Mouse (Mus musculus) liver, embryonic 12.5 days (tissue): ENCODE results near the gene Pakap. TPM values are rescaled to one million over a fixed set of nuclear protein-coding genes. Genes with fewer than 3 reads are reported as not detected.

Experiments
- ATAC-seq: fragments of 200-750 bp; cut with Nextera tagmentation; 2 replicates; pipeline ENCODE4 v1.8.0; 2017; ENCODE audit warnings: moderate number of reproducible peaks, mild to moderate bottlenecking, moderate library complexity
- H3K27ac ChIP-seq: fragments of 300-500 bp; sonication (generic); 2 replicates; pipeline ENCODE4 v1.5.1; 2016; ENCODE audit warnings: mild to moderate bottlenecking
- H3K27me3 ChIP-seq: fragments of 300-500 bp; sonication (generic); replicated peaks from 2 replicates; pipeline ENCODE4 v1.6.1; 2016; ENCODE audit warnings: mild to moderate bottlenecking, moderate library complexity
- H3K36me3 ChIP-seq: fragments of 300-500 bp; sonication (generic); 2 replicates; pipeline ENCODE4 v1.6.1; 2016; ENCODE audit warnings: mild to moderate bottlenecking, moderate library complexity
- H3K4me1 ChIP-seq: fragments of 300-500 bp; sonication (generic); 2 replicates; pipeline ENCODE4 v1.6.1; 2016
- H3K4me2 ChIP-seq: fragments of 300-500 bp; sonication (generic); 2 replicates; pipeline ENCODE4 v1.6.1; 2016; ENCODE audit warnings: mild to moderate bottlenecking, moderate library complexity
- H3K4me3 ChIP-seq: fragments of 300-500 bp; sonication (generic); 2 replicates; pipeline ENCODE4 v1.5.1; 2016; ENCODE audit warnings: mild to moderate bottlenecking, moderate library complexity
- H3K9ac ChIP-seq: fragments of 300-500 bp; sonication (generic); 2 replicates; pipeline ENCODE4 v1.6.1; 2016; ENCODE audit warnings: mild to moderate bottlenecking, moderate library complexity
- H3K9me3 ChIP-seq: fragments of 300-500 bp; sonication (generic); replicated peaks from 2 replicates; pipeline ENCODE4 v1.6.1; 2016; ENCODE audit warnings: mild to moderate bottlenecking, moderate library complexity
- WGBS: fragments of 180-500 bp; shearing (Covaris S2); methylation state at CpG from one replicate; pipeline ENCODE4 v1.1.7; 2016; ENCODE audit not compliant: insufficient replicate concordance; 5-methylcytosine and 5-hydroxymethylcytosine counted together
- polyA plus RNA-seq: library from polyadenylated mRNA; unstranded; fragments of >200 nt; fragmentation: Nextera tagmentation; extraction: Ambion mirVana; gene quantifications from 2 replicates; pipeline ENCODE4 v1.2.1, GENCODE M21; 2016

Gene Pakap
- polyA plus RNA-seq, 1 experiment from 2014 or later: 2.1 TPM

DNA sequence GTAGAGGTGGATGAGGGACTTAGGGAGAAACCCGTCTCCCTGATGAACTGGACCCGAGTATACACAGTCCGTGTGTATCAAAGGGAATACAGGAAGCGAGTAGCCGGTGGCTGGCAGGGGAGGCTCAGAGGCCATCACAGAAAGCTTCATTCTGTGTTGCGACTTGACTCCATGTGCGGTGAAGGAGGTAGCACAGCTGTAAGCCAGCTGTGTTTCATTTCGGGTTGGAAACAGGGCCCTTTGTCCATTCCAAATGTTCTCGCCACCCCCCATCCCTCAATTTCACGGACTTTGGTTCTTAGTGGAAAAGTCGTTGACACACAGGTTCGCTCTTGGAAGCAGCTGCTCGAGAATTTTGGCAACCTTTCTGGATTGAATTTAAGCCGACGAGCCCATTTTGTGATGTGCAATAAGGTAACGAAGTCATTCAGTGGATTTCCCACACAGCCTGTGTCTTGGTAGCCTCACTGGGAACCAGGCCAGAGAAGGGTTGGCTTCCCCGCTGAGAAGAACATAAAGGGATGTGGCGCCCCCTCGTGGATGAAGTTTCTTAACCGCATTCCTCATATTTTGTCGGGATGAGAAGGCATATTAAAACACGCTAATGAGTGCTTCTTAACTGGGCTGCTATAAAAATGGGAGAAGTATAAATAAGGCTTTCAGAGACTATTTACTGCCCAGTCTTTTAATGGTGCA lies 39.4 kb downstream of the Pakap start:
- Histone ChIP-seq H3K27ac (no peak overlapping the region), H3K9me3 (no peaks in the 10 kb centered on the region), H3K4me1 (no peaks in the 10 kb centered on the region), H3K36me3 (no peaks in the 10 kb centered on the region), H3K9ac (no peak overlapping the region), H3K4me3 (no peak overlapping the region), H3K4me2 (no peak overlapping the region), H3K27me3 (no peaks in the 10 kb centered on the region)
- 50% methylated on average over 22 of the region's 22 CpGs for WGBS
- no peak for ATAC-seq

DNA sequence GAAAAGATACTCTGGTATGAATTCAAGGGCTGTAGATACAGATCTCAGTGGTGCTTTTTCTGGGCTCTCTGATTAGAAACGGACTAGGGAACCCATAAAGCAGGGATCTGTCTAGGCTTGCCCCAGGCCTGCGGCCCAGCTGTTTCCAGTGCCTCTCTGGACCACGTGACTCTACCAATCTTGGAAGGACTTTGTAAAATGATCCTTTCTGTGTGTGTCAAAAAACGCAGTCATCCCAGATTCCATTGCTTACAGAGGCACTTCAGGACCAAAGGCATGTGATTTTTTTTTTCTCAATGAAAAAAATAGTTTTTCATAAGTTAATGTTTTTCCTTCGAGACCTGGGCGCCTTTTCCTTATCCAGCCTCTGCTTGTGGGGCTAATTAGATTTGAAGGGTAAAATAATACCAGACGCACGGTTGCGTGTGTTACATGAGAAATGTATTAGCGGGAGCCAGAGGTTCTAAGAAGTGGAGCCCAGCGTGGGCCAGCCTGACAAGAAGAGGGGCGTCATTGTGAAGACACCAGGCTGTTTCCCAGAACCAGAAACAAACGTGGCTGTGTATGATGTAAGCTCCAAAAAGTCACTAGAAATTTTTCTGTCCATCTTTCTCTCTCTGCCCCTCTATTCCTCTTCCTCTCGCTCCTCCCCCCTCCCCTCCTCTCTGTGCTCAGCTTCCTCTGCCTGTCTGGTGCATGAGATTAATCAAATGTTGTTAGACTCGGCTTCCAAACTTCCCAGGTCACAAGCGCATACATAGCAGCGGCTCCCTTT lies 43.5 kb downstream of the Pakap start:
- Histone ChIP-seq H3K4me3 (no peak overlapping the region), H3K36me3 (no peaks in the 10 kb centered on the region), H3K9ac (no peak overlapping the region), H3K27ac (no peak overlapping the region), H3K27me3 (no peaks in the 10 kb centered on the region), H3K4me2 (no peak overlapping the region), H3K4me1 (no peaks in the 10 kb centered on the region), H3K9me3 (no peaks in the 10 kb centered on the region)
- WGBS: 56% methylated on average over 17 of the region's 17 CpGs
- no peak for ATAC-seq

DNA sequence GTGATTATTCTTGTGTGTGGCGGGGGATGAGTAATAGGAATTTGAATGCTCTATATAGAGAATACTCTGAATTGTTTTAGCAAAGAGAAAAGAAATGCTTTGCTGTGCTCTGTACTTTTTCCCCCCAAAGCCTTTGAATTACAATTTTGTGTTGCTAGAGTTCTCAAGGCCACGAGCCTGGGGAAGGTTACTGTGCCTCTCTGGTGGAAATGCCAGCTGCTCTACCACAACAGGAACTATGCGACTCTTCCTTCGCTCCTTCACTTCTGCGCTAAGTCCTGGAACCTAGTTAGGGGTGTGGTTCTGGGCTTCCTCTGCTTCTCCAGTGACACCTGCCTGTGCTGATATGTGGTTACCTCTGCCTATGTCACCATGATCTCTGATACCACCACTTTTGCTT lies 44.7 kb downstream of the Pakap start:
- no peak for ATAC-seq
- Histone ChIP-seq H3K27me3 (no peaks in the 10 kb centered on the region), H3K36me3 (no peaks in the 10 kb centered on the region), H3K9me3 (no peaks in the 10 kb centered on the region), H3K9ac (no peak overlapping the region), H3K27ac (no peak overlapping the region), H3K4me2 (no peak overlapping the region), H3K4me1 (no peaks in the 10 kb centered on the region), H3K4me3 (no peak overlapping the region)
- WGBS: 49% methylated on average over 5 of the region's 5 CpGs

DNA sequence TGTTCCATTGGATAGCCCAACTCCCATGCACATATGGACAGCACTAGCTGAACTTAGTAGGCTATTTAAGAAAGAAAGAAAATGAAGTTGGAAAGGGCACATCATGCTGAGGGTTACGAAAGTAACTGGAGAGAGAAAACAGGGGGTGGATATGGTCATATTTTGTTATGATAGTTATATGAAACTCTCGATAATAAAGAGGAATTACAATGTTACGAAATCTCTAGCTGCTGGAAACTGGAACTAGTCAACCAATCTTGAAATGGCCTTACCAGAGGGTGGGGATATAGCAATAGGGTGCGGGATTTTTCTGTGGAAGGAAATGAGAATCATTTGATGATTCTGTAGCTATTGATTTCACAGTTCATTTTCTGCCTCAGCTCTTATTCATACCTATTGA lies 46.7 kb downstream of the Pakap start:
- no peak overlapping the region for H3K27ac ChIP-seq
- H3K4me3 ChIP-seq: no peak overlapping the region
- H3K4me1 ChIP-seq: no peaks in the 10 kb centered on the region
- 73% methylated on average over 4 of the region's 4 CpGs for WGBS
- H3K9ac ChIP-seq: no peak overlapping the region
- no peaks in the 10 kb centered on the region for H3K36me3 ChIP-seq
- no peaks in the 10 kb centered on the region for H3K9me3 ChIP-seq
- ATAC-seq: no peak
- no peak overlapping the region for H3K4me2 ChIP-seq
- H3K27me3 ChIP-seq: no peaks in the 10 kb centered on the region

DNA sequence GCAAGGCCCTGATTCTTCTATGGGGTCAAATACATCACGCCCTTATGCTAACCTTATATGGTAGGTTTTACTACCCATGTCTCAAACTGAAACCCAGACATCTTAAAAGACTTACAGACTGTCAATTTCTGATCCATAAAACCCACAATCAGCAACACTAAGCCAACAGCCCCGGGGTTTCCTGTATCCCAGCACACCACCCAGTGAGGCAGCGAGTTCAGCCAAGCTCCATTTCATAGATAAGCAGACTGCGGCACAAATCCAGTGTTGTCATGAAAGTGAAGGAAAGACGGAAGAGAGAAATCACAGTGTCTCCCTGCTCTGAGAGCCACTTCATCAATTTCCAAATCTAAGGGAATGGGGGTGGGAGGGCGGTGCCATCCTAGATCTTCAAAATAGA lies 50.8 kb downstream of the Pakap start:
- H3K4me2 ChIP-seq: no peak overlapping the region
- H3K9me3 ChIP-seq: no peaks in the 10 kb centered on the region
- no peak overlapping the region for H3K9ac ChIP-seq
- WGBS: 72% methylated on average over 6 of the region's 6 CpGs
- no peak overlapping the region for H3K4me3 ChIP-seq
- no peaks in the 10 kb centered on the region for H3K36me3 ChIP-seq
- H3K4me1 ChIP-seq: no peaks in the 10 kb centered on the region
- H3K27me3 ChIP-seq: no peaks in the 10 kb centered on the region
- ATAC-seq: no peak
- H3K27ac ChIP-seq: no peak overlapping the region

DNA sequence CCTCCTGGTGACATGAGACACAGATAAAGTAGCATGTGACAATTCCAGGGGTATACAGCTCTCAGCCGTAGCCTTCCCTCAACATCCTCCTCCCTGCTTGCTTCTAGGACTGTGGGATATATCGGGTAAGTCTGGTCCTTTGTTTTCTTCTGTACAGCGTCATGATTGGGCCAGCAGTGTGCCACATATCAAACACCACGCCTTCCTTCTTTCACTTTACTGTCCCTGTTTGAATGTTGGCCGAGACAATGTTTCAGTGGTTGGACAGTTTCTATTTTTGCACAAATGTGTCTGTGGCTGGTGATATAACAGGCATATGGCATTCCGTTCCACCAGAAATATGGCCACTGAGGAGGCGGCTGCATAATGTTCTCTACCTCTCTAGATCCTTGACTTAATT lies 54.8 kb downstream of the Pakap start:
- WGBS: 56% methylated on average over 7 of the region's 7 CpGs
- Histone ChIP-seq H3K36me3 (no peaks in the 10 kb centered on the region), H3K9me3 (no peaks in the 10 kb centered on the region), H3K4me2 (no peak overlapping the region), H3K4me3 (no peak overlapping the region), H3K4me1 (no peaks in the 10 kb centered on the region), H3K27me3 (no peaks in the 10 kb centered on the region), H3K9ac (no peak overlapping the region), H3K27ac (no peak overlapping the region)
- no peak for ATAC-seq

DNA sequence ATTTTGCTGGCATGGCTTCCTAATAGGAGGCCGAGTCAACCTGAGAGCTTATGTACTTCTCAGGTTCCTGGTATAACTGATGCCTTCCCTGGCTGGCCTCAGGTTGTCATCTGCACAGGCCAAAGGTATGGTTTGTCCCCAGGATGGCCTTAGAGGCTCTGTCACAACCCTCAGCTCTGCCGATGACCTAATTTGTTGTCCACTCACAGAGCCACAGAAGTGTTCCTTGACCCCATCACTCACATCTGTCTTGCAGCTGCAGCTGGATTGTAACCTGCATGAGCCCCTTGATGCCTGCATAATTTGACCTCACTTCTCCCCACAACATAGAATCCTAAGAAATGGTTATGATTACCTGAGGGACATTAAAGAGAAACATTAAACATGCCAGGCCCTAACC lies 56.8 kb downstream of the Pakap start:
- Histone ChIP-seq H3K27me3 (no peaks in the 10 kb centered on the region), H3K4me3 (no peak overlapping the region), H3K36me3 (no peaks in the 10 kb centered on the region), H3K4me2 (no peak overlapping the region), H3K27ac (no peak overlapping the region), H3K4me1 (no peaks in the 10 kb centered on the region), H3K9ac (no peak overlapping the region), H3K9me3 (no peaks in the 10 kb centered on the region)
- WGBS: 69% methylated on average over 2 of the region's 2 CpGs
- no peak for ATAC-seq

DNA sequence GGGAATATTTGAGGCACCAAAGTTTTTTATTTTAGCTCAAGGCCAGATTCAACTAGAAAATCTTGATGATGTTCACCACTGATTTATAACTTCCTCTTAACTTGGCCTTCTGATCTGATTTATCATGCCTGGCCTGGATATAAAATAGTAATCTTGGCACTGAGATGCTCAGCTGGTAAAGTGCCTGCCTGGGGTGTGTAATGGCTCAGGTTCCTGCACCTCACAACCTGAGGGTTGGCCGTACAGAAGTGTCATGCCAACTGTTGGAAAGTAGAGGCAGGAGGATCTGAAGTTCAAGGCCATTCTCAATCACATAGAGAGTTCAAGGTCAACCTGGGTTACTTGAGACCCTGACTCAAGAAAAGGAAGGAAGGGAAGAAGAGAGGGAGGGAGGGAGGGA lies 57.3 kb downstream of the Pakap start:
- no peak for ATAC-seq
- H3K9me3 ChIP-seq: no peaks in the 10 kb centered on the region
- no peaks in the 10 kb centered on the region for H3K27me3 ChIP-seq

DNA sequence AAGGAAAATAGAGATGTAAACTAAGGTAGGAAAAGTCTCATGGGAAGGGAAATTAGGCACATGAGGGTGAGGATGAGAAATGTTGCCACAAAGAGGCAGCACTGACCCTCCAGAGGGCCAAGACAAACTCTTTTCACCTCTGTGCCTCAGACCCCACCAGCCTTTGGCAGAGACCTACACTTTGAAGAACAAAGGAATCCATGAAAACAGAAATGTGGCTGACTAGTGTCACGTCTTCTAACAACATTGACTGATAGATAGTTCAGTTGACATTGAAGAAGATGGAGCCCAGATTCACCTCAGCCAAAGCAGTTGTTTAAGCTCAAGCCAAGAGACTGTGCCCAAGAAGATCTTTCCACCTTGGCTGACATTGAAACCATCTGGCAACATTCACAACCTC lies 57.8 kb downstream of the Pakap start:
- H3K4me1 ChIP-seq: no peaks in the 10 kb centered on the region
- ATAC-seq: no peak
- H3K4me3 ChIP-seq: no peak overlapping the region
- no peak overlapping the region for H3K27ac ChIP-seq
- H3K4me2 ChIP-seq: no peak overlapping the region
- no peaks in the 10 kb centered on the region for H3K9me3 ChIP-seq
- no peaks in the 10 kb centered on the region for H3K36me3 ChIP-seq
- H3K9ac ChIP-seq: no peak overlapping the region
- no peaks in the 10 kb centered on the region for H3K27me3 ChIP-seq
- 56% methylated on average over 1 of the region's 1 CpGs for WGBS

More for the DNA sequence above, 57.3 kb downstream of the Pakap start:
- WGBS: 48% methylated on average over 1 of the region's 1 CpGs
- Histone ChIP-seq H3K36me3 (no peaks in the 10 kb centered on the region), H3K9ac (no peak overlapping the region), H3K27ac (no peak overlapping the region), H3K4me3 (no peak overlapping the region), H3K4me2 (no peak overlapping the region), H3K4me1 (no peaks in the 10 kb centered on the region)

DNA sequence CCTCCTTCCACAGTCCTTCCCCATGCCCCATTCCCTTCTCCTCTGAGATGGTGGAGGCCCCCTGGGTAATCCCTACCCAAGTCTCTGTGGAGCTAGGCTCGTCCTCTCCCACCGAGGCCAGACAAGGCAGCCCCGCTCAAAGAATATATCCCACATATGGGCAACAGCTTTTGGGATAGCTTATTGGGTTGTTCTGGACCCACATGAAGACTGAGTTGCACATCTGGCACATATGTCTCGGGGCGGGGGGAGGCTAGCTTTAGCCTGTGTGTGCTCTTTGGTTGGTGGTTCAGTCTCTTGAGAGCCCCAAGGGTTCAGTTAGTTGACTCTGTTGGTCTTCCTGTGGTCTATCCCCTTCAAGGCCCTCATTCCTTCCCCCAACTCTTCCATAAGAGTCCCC lies 58.9 kb downstream of the Pakap start:
- WGBS: 78% methylated on average over 5 of the region's 5 CpGs
- Histone ChIP-seq H3K9ac (no peak overlapping the region), H3K9me3 (no peaks in the 10 kb centered on the region), H3K27me3 (no peaks in the 10 kb centered on the region), H3K4me3 (no peak overlapping the region), H3K36me3 (no peaks in the 10 kb centered on the region), H3K27ac (no peak overlapping the region), H3K4me2 (no peak overlapping the region), H3K4me1 (no peaks in the 10 kb centered on the region)
- ATAC-seq: no peak

DNA sequence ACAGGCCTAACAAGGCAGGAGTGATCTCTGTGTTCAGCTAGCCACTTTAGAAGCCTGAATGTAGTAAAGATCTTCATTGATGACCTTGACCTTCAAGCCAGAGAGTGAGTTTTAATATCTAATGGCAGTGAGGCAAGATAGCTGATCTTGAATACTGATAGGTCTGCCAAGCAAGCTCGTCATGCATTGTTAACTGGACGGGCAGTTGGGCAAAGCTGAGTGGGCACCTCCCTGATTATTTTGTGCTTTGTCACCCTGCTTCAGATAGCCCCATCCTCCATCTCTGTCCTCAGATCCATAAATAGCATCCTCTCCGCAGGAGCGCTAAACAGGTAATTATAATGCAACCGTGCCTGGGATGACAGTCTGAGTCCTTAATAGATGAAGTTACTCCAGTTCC lies 64.4 kb downstream of the Pakap start:
- no peaks in the 10 kb centered on the region for H3K9me3 ChIP-seq
- 73% methylated on average over 5 of the region's 5 CpGs for WGBS

DNA sequence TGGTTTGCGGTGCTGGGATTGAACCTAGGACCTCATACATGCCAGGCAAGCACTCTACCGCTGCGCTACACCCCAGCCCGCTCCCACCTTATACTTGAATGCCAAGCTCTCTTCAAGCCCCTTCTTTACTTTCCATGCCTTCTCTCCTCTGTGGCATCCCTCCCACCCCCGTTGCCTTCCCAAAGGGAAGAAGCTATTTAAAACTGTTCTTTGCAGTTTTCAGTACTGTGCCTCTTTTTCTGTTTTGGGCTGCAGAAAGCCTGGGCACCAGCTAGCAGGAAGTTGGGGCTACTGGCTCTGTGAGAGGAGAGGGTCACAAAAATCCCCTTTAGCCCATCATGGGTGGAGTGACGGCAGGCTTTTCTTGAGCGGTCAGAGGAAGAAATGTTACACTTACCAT lies 65.1 kb downstream of the Pakap start:
- H3K9me3 ChIP-seq: no peaks in the 10 kb centered on the region
- H3K4me3 ChIP-seq: no peak overlapping the region
- ATAC-seq: no peak
- no peaks in the 10 kb centered on the region for H3K36me3 ChIP-seq
- no peak overlapping the region for H3K27ac ChIP-seq
- H3K4me2 ChIP-seq: no peak overlapping the region
- no peaks in the 10 kb centered on the region for H3K4me1 ChIP-seq
- H3K9ac ChIP-seq: no peak overlapping the region
- whole genome bisulfite sequencing: 81% methylated on average over 7 of the region's 7 CpGs
- H3K27me3 ChIP-seq: no peaks in the 10 kb centered on the region

More for the DNA sequence above, 64.4 kb downstream of the Pakap start:
- no peaks in the 10 kb centered on the region for H3K4me1 ChIP-seq
- H3K4me3 ChIP-seq: no peak overlapping the region
- H3K9ac ChIP-seq: no peak overlapping the region
- no peak for ATAC-seq
- no peak overlapping the region for H3K4me2 ChIP-seq
- no peaks in the 10 kb centered on the region for H3K36me3 ChIP-seq
- H3K27ac ChIP-seq: no peak overlapping the region
- no peaks in the 10 kb centered on the region for H3K27me3 ChIP-seq
